Mouse (Mus musculus) splenic B cell, adult 2 months (primary cell): ENCODE measurements around the gene Tyw1.
A peak's percentile ranks its signal among the peaks of the same experiment; 100 is the strongest.
"Not testable (repeated sequence)": the region's sequence is repeated elsewhere in the genome, so short reads cannot be mapped to it uniquely, and the experiment has no call there.

ENCODE experiments used
- DNase-seq: peaks from one replicate; pipeline ENCODE4 v3.0.0-alpha.2; 2011; ENCODE audit warnings: low read depth, low spot score
- H3K27me3 ChIP-seq: 2 replicates; pipeline ENCODE4 v1.6.1; 2012; ENCODE audit warnings: mild to moderate bottlenecking, low read length, moderate library complexity, mixed read lengths; ENCODE audit not compliant: control insufficient read depth, poor library complexity, insufficient read depth, severe bottlenecking
- H3K36me3 ChIP-seq: 2 replicates; pipeline ENCODE4 v1.6.1; 2012; ENCODE audit warnings: mild to moderate bottlenecking, low read length, moderate library complexity, mixed read lengths; ENCODE audit not compliant: control insufficient read depth, poor library complexity, insufficient read depth, severe bottlenecking

Gene Tyw1

GRCm38 (mm10) chr5:130247823-130248222 is 7.6 kb upstream of the Tyw1 start:
- no peaks in the 10 kb centered on the region for H3K27me3 ChIP-seq
- DNase-seq = peak; percentile 59
- peaks cover 31% of the 10 kb centered on the region for H3K36me3 ChIP-seq

- no peaks in the 10 kb centered on the region for H3K27me3 ChIP-seq
- H3K36me3 ChIP-seq = peaks cover 14% of the 10 kb centered on the region
- DNase-seq = peak; percentile 36
Observed at GRCm38 (mm10) chr5:130254164-130255016, 1.0 kb upstream of the Tyw1 start.

GRCm38 (mm10) chr5:130255799-130256525 is 543 bp downstream of the Tyw1 start:
- not testable (repeated sequence) for H3K27me3 ChIP-seq, H3K36me3 ChIP-seq
- DNase-seq = peak; percentile 40

GRCm38 (mm10) chr5:130256678-130257271 is 1.4 kb downstream of the Tyw1 start:
- no peaks in the 10 kb centered on the region; the same call in 1 of the 2 replicates for H3K36me3 ChIP-seq
- H3K27me3 ChIP-seq = no peaks in the 10 kb centered on the region
- DNase-seq = peak; percentile 96

GRCm38 (mm10) chr5:130257303-130257702 is 1.9 kb downstream of the Tyw1 start:
- Histone ChIP-seq H3K36me3 (no peaks in the 10 kb centered on the region; the same call in 1 of the 2 replicates), H3K27me3 (no peaks in the 10 kb centered on the region)
- DNase-seq = no peak

GRCm38 (mm10) chr5:130263454-130263853 is 8.0 kb downstream of the Tyw1 start:
- peak; percentile 40 for DNase-seq
- no peaks in the 10 kb centered on the region for H3K27me3 ChIP-seq
- H3K36me3 ChIP-seq = no peaks in the 10 kb centered on the region

GRCm38 (mm10) chr5:130264433-130265005 is 9.1 kb downstream of the Tyw1 start:
- no peaks in the 10 kb centered on the region; the same call in 1 of the 2 replicates for H3K36me3 ChIP-seq
- DNase-seq = no peak
- H3K27me3 ChIP-seq = no peaks in the 10 kb centered on the region

GRCm38 (mm10) chr5:130266651-130267050 is 11.2 kb downstream of the Tyw1 start:
- H3K27me3 ChIP-seq = no peaks in the 10 kb centered on the region
- peak; percentile 60 for DNase-seq

GRCm38 (mm10) chr5:130267316-130267715 is 11.9 kb downstream of the Tyw1 start:
- Histone ChIP-seq H3K36me3 (peaks cover 1% of the 10 kb centered on the region; the same call in 1 of the 2 replicates), H3K27me3 (no peaks in the 10 kb centered on the region)
- DNase-seq = peak; percentile 57

More at GRCm38 (mm10) chr5:130266651-130267050, 11.2 kb downstream of the Tyw1 start:
- peaks cover 1% of the 10 kb centered on the region; the same call in 1 of the 2 replicates for H3K36me3 ChIP-seq

- DNase-seq = no peak
- H3K27me3 ChIP-seq = no peaks in the 10 kb centered on the region
- H3K36me3 ChIP-seq = peaks cover 1% of the 10 kb centered on the region
Observed at GRCm38 (mm10) chr5:130268976-130269375, 13.6 kb downstream of the Tyw1 start.

- DNase-seq = no peak
- Histone ChIP-seq H3K27me3 (no peaks in the 10 kb centered on the region), H3K36me3 (peaks cover 1% of the 10 kb centered on the region)
Observed at GRCm38 (mm10) chr5:130272344-130272743, 16.9 kb downstream of the Tyw1 start.

GRCm38 (mm10) chr5:130273046-130273445 is 17.6 kb downstream of the Tyw1 start:
- H3K36me3 ChIP-seq = peaks cover 1% of the 10 kb centered on the region
- no peaks in the 10 kb centered on the region for H3K27me3 ChIP-seq
- DNase-seq = no peak

GRCm38 (mm10) chr5:130275509-130275908 is 20.1 kb downstream of the Tyw1 start:
- Histone ChIP-seq H3K36me3 (peaks cover 8% of the 10 kb centered on the region), H3K27me3 (no peaks in the 10 kb centered on the region)
- DNase-seq = peak; percentile 74

GRCm38 (mm10) chr5:130278011-130278472 is 22.6 kb downstream of the Tyw1 start:
- Histone ChIP-seq H3K27me3 (no peaks in the 10 kb centered on the region), H3K36me3 (peaks cover 11% of the 10 kb centered on the region)
- DNase-seq = peak; percentile 49
